Mouse (Mus musculus) skeletal muscle tissue, postnatal 0 days (tissue): ENCODE data around the gene Rab1b. TPM values are rescaled to one million over a fixed set of nuclear protein-coding genes. Genes with fewer than 3 reads are reported as not detected.

Experiments used
- polyA plus RNA-seq: library from polyadenylated mRNA; unstranded; fragments of >200 nt; fragmentation: Nextera tagmentation; extraction: Ambion mirVana; gene quantifications from 2 replicates; pipeline ENCODE4 v1.2.1, GENCODE M21; 2015

Rab1b gene
- 174 and 198 TPM in 2 replicates for polyA plus RNA-seq

DNA sequence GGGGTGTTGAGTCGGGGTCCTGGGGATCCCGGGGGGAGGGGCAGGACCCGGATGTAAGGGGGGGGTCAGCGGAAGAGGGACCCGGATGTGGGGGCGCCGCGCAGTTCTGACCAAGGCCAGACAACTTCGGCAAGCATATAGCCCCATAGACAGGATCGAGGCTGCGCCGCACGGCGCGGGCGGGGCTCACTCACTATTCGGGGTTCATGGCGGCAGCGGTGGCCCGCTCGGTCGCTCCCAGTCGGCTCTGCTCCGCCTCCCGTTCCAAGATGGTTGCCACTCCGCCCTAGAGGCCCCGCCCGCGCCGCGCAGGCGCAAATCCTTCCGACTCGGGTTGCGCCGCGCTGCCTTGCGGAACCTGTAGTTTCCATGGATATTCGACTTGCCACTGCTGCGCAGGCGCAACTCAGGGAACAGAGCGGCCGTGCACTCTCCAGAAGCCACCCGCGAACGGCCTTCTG, at the start of gene Rab1b:
Rab1b (minus strand) TSS at position 342 of the 461 bp plus-strand sequence.

GRCm38 (mm10) chr19:5118384-5118698, 11.5 kb upstream of the Rab1b start, which contains the start of gene Klc2:
Gene Klc2, minus strand, starts transcription at chr19:5118560.

GRCm38 (mm10) chr19:5098363-5099143, 8.3 kb downstream of the Rab1b start, which contains the start of gene Cnih2:
Gene Cnih2, minus strand, starts transcription at chr19:5098521.

GRCm38 (mm10) chr19:5087884-5088728, 18.8 kb downstream of the Rab1b start, which contains the start of gene Yif1a:
Gene Yif1a, plus strand, starts transcription at chr19:5088538.

DNA sequence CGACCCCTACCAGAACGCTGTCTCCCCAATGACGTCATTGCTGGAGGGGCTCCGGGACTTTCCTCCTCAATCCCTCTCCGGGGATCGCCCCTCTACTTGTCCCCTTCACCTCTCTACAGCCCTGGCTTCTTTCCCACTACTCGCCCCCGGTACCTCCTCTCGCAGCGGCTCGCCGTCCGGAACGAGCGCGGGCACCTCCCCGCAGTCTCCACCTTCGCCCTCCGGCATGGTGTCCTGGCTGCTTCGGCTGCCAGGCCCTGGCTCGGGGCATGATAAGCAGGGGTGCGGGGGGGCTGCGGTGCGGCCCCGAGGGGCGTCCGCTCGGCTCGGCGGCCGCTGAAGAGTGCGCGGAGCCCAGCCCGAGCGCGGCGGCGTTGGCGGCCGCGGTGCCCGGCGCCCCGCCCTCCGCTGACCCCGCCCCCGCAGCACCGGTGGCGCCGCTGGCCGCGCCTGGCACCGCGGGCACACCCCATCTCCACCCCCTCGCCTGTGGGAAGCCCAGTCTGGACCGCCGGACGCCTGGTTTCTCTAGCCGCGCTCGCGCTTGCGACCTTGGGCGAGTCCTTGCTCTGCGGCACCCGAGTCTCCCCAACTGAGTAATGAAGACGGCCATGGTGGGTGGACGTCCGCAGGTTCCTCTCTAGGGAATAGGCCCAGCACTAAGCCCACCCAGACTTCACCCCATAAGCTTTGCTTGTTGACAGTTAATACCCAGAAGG, 21.6 kb downstream of the Rab1b start, which contains the start of gene Tmem151a:
Tmem151a (minus strand) TSS at position 387 of the 719 bp plus-strand sequence.

GRCm38 (mm10) chr19:5067867-5068569, 38.9 kb downstream of the Rab1b start, which contains the start of gene Cd248:
Gene Cd248, plus strand, starts transcription at chr19:5068078.

DNA sequence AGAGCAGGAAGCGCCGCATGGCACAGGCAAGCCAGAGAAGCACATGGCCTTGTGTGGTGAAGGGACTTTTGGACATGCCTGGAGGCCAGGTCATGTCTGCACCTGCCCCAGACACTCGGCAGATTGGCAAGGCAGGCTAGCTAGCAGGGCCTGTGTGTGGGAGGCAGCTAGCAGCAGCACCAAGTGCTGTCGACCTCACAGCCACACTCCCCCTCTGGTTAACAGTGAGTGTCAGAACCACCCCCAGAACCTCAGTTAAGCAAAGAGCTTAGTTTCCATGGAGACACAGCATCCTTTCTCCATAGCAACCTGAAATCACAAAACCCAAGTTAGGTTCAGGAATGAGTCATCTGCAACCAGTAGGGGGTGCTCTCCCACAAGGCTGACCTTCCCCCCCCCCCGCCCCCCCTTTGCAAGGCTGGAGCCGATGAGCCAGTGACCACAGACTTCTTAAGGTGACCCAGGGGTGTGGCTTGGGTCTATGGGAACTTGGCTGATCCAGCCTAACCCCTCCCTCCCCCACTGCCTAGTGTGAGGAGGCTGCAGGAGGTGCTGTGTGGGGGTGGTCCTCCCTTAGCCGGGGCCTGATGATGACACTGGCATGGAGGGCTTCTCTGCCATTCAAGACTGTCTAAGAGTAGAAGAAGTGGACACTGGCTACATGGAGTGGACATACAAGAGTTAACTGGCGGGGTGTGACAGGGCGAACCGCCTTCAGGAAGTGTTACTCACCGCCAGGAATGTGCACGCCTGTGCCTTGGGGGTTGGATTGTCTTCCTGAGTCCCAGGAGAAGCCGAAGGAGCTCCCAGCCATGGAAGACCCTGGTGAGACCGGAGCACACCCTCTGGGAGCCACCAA, 56.6 kb downstream of the Rab1b start, which contains the start of gene Rin1:
Rin1 (plus strand) TSS at position 435 of the 859 bp plus-strand sequence.

Other genes starting within 250 kb of the Rab1b start
- gene Actn3, start 229.2 kb downstream of the Rab1b start, polyA plus RNA-seq: 751 and 907 TPM in 2 replicates
- gene Zdhhc24, start 228.4 kb downstream of the Rab1b start, polyA plus RNA-seq: 5.1 and 5.9 TPM in 2 replicates
- 0.87 and 1.1 TPM in 2 replicates for gene Bbs1, start 200.4 kb downstream of the Rab1b start, polyA plus RNA-seq
- gene Dpp3, start 178.8 kb downstream of the Rab1b start, polyA plus RNA-seq: 46.4 and 52.9 TPM in 2 replicates
- 0.57 and 0.77 TPM in 2 replicates for gene Peli3, start 163.9 kb downstream of the Rab1b start, polyA plus RNA-seq
- gene Mrpl11, start 144.9 kb downstream of the Rab1b start, polyA plus RNA-seq: 105 and 106 TPM in 2 replicates
- gene Npas4, start 116.8 kb downstream of the Rab1b start, polyA plus RNA-seq: not detected in 2 replicates
- 5.1 and 6.5 TPM in 2 replicates for gene Slc29a2, start 83.2 kb downstream of the Rab1b start, polyA plus RNA-seq
- 30.5 and 36.4 TPM in 2 replicates for gene B4gat1, start 68.2 kb downstream of the Rab1b start, polyA plus RNA-seq
- gene AC124502.3, start 68.2 kb downstream of the Rab1b start, polyA plus RNA-seq: 0.21 and 2.1 TPM in 2 replicates
- gene Brms1, start 65.7 kb downstream of the Rab1b start, polyA plus RNA-seq: 16.9 and 21.0 TPM in 2 replicates
- gene Rin1, start 56.6 kb downstream of the Rab1b start, polyA plus RNA-seq: 1.6 and 1.7 TPM in 2 replicates
- 37.7 and 59.2 TPM in 2 replicates for gene Cd248, start 39.0 kb downstream of the Rab1b start, polyA plus RNA-seq
- 0.34 and 0.72 TPM in 2 replicates for gene Tmem151a, start 21.5 kb downstream of the Rab1b start, polyA plus RNA-seq
- 95.0 and 101 TPM in 2 replicates for gene Yif1a, start 18.5 kb downstream of the Rab1b start, polyA plus RNA-seq
- 0.88 and 0.91 TPM in 2 replicates for gene Cnih2, start 8.6 kb downstream of the Rab1b start, polyA plus RNA-seq
- gene Klc2, start 11.5 kb upstream of the Rab1b start, polyA plus RNA-seq: 11.7 and 12.5 TPM in 2 replicates
- gene Pacs1, start 166.0 kb upstream of the Rab1b start, polyA plus RNA-seq: 6.6 and 7.4 TPM in 2 replicates
- gene Sf3b2, start 188.4 kb upstream of the Rab1b start, polyA plus RNA-seq: 128 and 129 TPM in 2 replicates
- 0.45 and 0.57 TPM in 2 replicates for gene Gal3st3, start 191.3 kb upstream of the Rab1b start, polyA plus RNA-seq
- gene Catsper1, start 228.7 kb upstream of the Rab1b start, polyA plus RNA-seq: not detected in 2 replicates
- gene Cst6, start 242.5 kb upstream of the Rab1b start, polyA plus RNA-seq: 4.5 and 13.1 TPM in 2 replicates